Mouse (Mus musculus) liver, embryonic 14.5 days (tissue): ENCODE results near the gene C2cd2l. TPM values are rescaled to one million over a fixed set of nuclear protein-coding genes. Genes with fewer than 3 reads are reported as not detected.

Source experiments
- ATAC-seq: fragments of 200-750 bp; cut with Nextera tagmentation; 2 replicates; pipeline ENCODE4 v1.8.0; 2017; ENCODE audit warnings: moderate number of reproducible peaks, mild to moderate bottlenecking, moderate library complexity; ENCODE audit not compliant: insufficient read depth
- DNase-seq, 3 experiments: peaks; one replicate each; pipeline ENCODE4 v3.0.0-alpha.2; 2012 to 2013; ENCODE audit warnings: low read depth in 3 of 3, low spot score in 3 of 3
- H3K27ac ChIP-seq: fragments of 300-500 bp; sonication (generic); 2 replicates; pipeline ENCODE4 v1.5.1; 2014; ENCODE audit warnings: moderate library complexity, mild to moderate bottlenecking, control low read depth, inconsistent platforms
- H3K27me3 ChIP-seq: fragments of 300-500 bp; sonication (generic); 2 replicates; pipeline ENCODE4 v1.6.1; 2014; ENCODE audit warnings: mild to moderate bottlenecking, low read length, moderate library complexity; ENCODE audit not compliant: control insufficient read depth, insufficient read depth
- H3K36me3 ChIP-seq: fragments of 300-500 bp; sonication (generic); replicated peaks from 2 replicates; pipeline ENCODE4 v1.6.1; 2014; ENCODE audit warnings: low read depth; ENCODE audit not compliant: control insufficient read depth, insufficient read depth
- H3K4me1 ChIP-seq, 2 experiments: fragments of 200-500 bp in 1 of 2; fragments of 300-500 bp in 1 of 2; sonication (generic) in 1 of 2; replicated peaks; 2 replicates each; pipeline ENCODE4 v1.6.1; 2012 to 2014; ENCODE audit warnings: antibody characterized with exemption in 1 of 2, inconsistent platforms in 1 of 2, low read length in 1 of 2; ENCODE audit not compliant: control insufficient read depth in 2 of 2, insufficient read depth in 2 of 2
- H3K4me2 ChIP-seq: fragments of 300-500 bp; sonication (generic); 2 replicates; pipeline ENCODE4 v1.6.1; 2014; ENCODE audit warnings: low read depth, mild to moderate bottlenecking, control low read depth, moderate library complexity
- H3K4me3 ChIP-seq, 2 experiments: fragments of 200-500 bp in 1 of 2; fragments of 300-500 bp in 1 of 2; sonication (generic) in 1 of 2; 2 replicates each; pipeline ENCODE4 v1.5.1; 2012 to 2014; ENCODE audit warnings: low read depth in 2 of 2, low read length in 2 of 2, mild to moderate bottlenecking in 2 of 2, control low read depth in 1 of 2, inconsistent platforms in 1 of 2, moderate library complexity in 1 of 2; ENCODE audit not compliant: insufficient read depth in 1 of 2
- H3K9ac ChIP-seq: fragments of 300-500 bp; sonication (generic); replicated peaks from 2 replicates; pipeline ENCODE4 v1.6.1; 2014; ENCODE audit warnings: mild to moderate bottlenecking, control low read depth, moderate library complexity
- H3K9me3 ChIP-seq: fragments of 300-500 bp; sonication (generic); 2 replicates; pipeline ENCODE4 v1.6.1; 2016; ENCODE audit warnings: low read length, mixed read lengths; ENCODE audit not compliant: control insufficient read depth
- CTCF ChIP-seq: IDR thresholded peaks from 2 replicates; pipeline ENCODE4 v1.5.1; 2016; ENCODE audit warnings: antibody characterized with exemption, low read depth, control low read depth
- EP300 ChIP-seq: IDR thresholded peaks from 2 replicates; pipeline ENCODE4 v1.6.1; 2016; ENCODE audit warnings: antibody characterized with exemption, low read depth
- WGBS: fragments of 180-500 bp; shearing (Covaris S2); extraction: QIAGEN DNeasy Blood & Tissue Kit; methylation state at CpG from one replicate; pipeline ENCODE4 v1.1.7; 2014; ENCODE audit not compliant: insufficient replicate concordance; 5-methylcytosine and 5-hydroxymethylcytosine counted together
- polyA plus RNA-seq, 2 experiments: library from polyadenylated mRNA; depleted of rRNA in 1 of 2; stranded (reverse) in 1 of 2; unstranded in 1 of 2; fragments of >200 nt; fragmentation: Nextera tagmentation in 1 of 2; extraction: Ambion mirVana in 1 of 2; gene quantifications; 2 replicates each; pipeline versions ENCODE4 v1.2.1 to v1.2.3; 2012 to 2014

The C2cd2l gene
- polyA plus RNA-seq, 2 experiments: 7.4 to 13.0 TPM

GRCm38 (mm10) chr9:44342605-44343004 lies 22.5 kb upstream of the C2cd2l start:
- Histone ChIP-seq H3K4me2 (peak overlapping the region; percentile 98), H3K9ac (peak overlapping the region; percentile 96), H3K4me3 (peak overlapping the region; percentile 95 to 98), H3K4me1 (peaks cover 12 to 16% of the 10 kb centered on the region in 2 experiments), H3K36me3 (peaks cover 48% of the 10 kb centered on the region), H3K27me3 (no peaks in the 10 kb centered on the region), H3K9me3 (no peaks in the 10 kb centered on the region), H3K27ac (peak overlapping the region; percentile 100)
- WGBS: 28% methylated on average over 1 of the region's 1 CpGs
- no peak for TF ChIP-seq EP300
- TF ChIP-seq CTCF: no peak
- DNase-seq (no peak), ATAC-seq (peak; percentile 4; the same call in 1 of the 2 replicates)

GRCm38 (mm10) chr9:44342173-44342572 lies 22.1 kb upstream of the C2cd2l start:
- H3K27me3 ChIP-seq: no peaks in the 10 kb centered on the region
- peak overlapping the region; percentile 98 for H3K4me2 ChIP-seq
- H3K27ac ChIP-seq: peak overlapping the region; percentile 100
- WGBS: 9% methylated on average over 3 of the region's 3 CpGs
- ATAC-seq (peak; percentile 78), DNase-seq (peak; percentile 89 to 90 (median 90))
- TF ChIP-seq CTCF (no peak), EP300 (peak; percentile 95)
- peak overlapping the region; percentile 96 for H3K9ac ChIP-seq
- peaks cover 48% of the 10 kb centered on the region for H3K36me3 ChIP-seq
- H3K9me3 ChIP-seq: no peaks in the 10 kb centered on the region
- H3K4me3 ChIP-seq: peak overlapping the region; percentile 95 to 98
- peaks cover 12 to 16% of the 10 kb centered on the region in 2 experiments for H3K4me1 ChIP-seq

DNA sequence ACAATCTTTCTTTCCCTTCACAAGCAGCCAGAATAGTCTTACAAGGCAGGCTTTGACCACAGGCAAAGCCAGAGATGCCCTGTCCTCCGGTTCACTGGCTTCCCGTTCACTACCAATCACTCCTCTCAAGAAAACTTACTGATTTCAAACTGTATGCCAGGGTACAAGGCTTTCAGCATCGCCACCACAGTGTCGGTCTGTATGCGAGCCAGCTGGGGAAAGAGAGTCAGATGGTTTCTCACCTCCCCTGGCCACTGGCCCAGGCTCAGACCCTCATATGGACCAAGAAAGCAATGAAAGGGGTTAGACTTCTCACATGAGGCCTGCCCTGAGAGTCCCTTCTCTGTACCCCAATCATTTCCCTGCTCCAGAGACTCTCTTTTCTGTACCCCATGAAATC lies 21.4 kb upstream of the C2cd2l start:
- Histone ChIP-seq H3K9ac (peak overlapping the region; percentile 96), H3K4me2 (peak overlapping the region; percentile 98), H3K9me3 (no peaks in the 10 kb centered on the region), H3K27ac (peak overlapping the region; percentile 100), H3K27me3 (no peaks in the 10 kb centered on the region), H3K4me3 (peak overlapping the region; percentile 95 to 98), H3K36me3 (peaks cover 55% of the 10 kb centered on the region), H3K4me1 (peaks cover 12 to 18% of the 10 kb centered on the region in 2 experiments)
- no peak for TF ChIP-seq EP300
- no peak for ATAC-seq
- DNase-seq: no peak
- 33% methylated on average over 5 of the region's 5 CpGs for WGBS

DNA sequence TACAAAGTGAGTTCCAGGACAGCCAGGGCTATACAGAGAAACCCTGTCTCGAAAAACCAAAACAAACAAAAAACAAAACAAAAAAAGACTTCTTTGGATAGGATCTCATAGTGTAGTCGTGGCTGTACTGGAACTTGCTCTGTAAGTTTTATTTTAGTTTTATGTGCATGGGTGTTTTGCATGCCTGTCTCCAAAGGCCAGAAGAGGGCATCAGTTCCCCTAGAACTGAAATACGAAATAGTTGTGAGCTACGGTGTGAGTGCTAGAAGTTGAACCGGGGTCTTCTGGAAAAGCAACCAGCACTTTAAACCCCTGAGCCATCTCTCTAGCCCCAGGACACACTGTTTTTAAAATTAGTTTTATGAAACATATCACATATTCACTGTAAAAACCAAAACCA lies 18.5 kb upstream of the C2cd2l start:
- peak in 1 of 3 experiments; percentile 47 for DNase-seq
- no peak for ATAC-seq
- Histone ChIP-seq H3K4me3 (peak overlapping the region; percentile 95 to 97), H3K27ac (peak overlapping the region; percentile 97), H3K9me3 (no peaks in the 10 kb centered on the region), H3K36me3 (peaks cover 72% of the 10 kb centered on the region), H3K9ac (peak overlapping the region; percentile 99), H3K4me1 (peaks cover 11 to 18% of the 10 kb centered on the region in 2 experiments), H3K27me3 (no peaks in the 10 kb centered on the region), H3K4me2 (peak overlapping the region; percentile 98)
- 65% methylated on average over 5 of the region's 5 CpGs for WGBS
- TF ChIP-seq CTCF (peak; percentile 51; the same call in 1 of the 2 replicates), EP300 (no peak)

GRCm38 (mm10) chr9:44337436-44338169 lies 17.5 kb upstream of the C2cd2l start:
- H3K27me3 ChIP-seq: no peaks in the 10 kb centered on the region
- H3K9ac ChIP-seq: peak overlapping the region; percentile 99
- peak overlapping the region; percentile 95 to 97 for H3K4me3 ChIP-seq
- 77% methylated on average over 9 of the region's 9 CpGs for WGBS
- H3K4me1 ChIP-seq: peaks cover 16 to 19% of the 10 kb centered on the region in 2 experiments
- no peak for ATAC-seq
- H3K27ac ChIP-seq: peak overlapping the region; percentile 97
- no peaks in the 10 kb centered on the region for H3K9me3 ChIP-seq
- TF ChIP-seq CTCF (no peak), EP300 (no peak; the same call in 1 of the 2 replicates)
- peaks cover 81% of the 10 kb centered on the region for H3K36me3 ChIP-seq
- H3K4me2 ChIP-seq: peak overlapping the region; percentile 98
- DNase-seq: peak in 1 of 3 experiments; percentile 41
